Mouse (Mus musculus) activated CD4-positive, CD25-positive, alpha-beta regulatory T cell, adult 9 weeks (primary cell): ENCODE measurements around the gene Txndc5. TPM values are rescaled to one million over a fixed set of nuclear protein-coding genes. Genes with fewer than 3 reads are reported as not detected.

Experiments
- polyA plus RNA-seq: library from polyadenylated mRNA; unstranded; fragments of 100-300 nt; shearing (Covaris generic); gene quantifications from one replicate; pipeline ENCODE4 v1.2.1, GENCODE M21; 2017

Gene Txndc5
- polyA plus RNA-seq = 21.5 TPM

DNA sequence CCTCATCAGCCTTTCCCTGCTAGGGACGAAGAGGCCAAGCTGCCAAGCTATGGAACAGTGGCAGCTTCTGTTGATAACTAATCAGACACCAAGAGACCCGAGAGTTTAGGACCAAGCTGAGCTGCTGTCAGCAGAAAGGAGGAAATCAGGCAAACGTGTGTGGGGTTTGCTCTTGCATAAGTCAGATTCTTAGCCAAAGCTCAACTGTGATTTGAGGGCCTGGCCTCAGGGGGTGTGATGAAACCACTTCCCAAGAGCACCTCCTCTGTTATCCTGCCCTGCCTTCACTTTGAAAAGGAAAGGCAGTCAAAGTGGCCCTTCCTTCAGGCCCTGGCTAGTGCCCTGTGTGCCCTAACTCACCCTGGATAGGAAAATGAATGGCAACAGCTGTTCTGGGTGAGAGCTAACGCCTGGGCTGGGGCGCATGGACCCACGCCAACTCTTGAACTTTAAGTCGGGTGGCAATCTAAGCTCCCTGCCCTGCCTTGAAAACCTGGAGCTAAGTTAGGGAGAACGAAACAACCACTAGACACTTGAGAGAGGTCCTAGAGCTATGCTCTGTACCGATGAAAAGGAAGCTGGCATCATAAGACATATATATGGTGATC lies at the start of gene Txndc5:
TSS of gene Txndc5 (minus strand) at position 138 of the 608 bp plus-strand sequence.

Other genes with a start within 250 kb of the Txndc5 start
- not detected for gene Bmp6, start 183.7 kb downstream of the Txndc5 start, polyA plus RNA-seq
- 9.4 TPM for gene Bloc1s5, start 106.3 kb upstream of the Txndc5 start, polyA plus RNA-seq
- 39.8 TPM for gene Eef1e1, start 130.2 kb upstream of the Txndc5 start, polyA plus RNA-seq